Mouse (Mus musculus): Measurements from ENCODE around the gene Atrn. TPM values are rescaled to one million over a fixed set of nuclear protein-coding genes. Genes with fewer than 3 reads are reported as not detected.
"Not testable (repeated sequence)": the region's sequence is repeated elsewhere in the genome, so short reads cannot be mapped to it uniquely, and the experiment has no call there.

Gene Atrn
- polyA plus RNA-seq, 1 experiment from 2014 or later: 13.0 TPM

DNA sequence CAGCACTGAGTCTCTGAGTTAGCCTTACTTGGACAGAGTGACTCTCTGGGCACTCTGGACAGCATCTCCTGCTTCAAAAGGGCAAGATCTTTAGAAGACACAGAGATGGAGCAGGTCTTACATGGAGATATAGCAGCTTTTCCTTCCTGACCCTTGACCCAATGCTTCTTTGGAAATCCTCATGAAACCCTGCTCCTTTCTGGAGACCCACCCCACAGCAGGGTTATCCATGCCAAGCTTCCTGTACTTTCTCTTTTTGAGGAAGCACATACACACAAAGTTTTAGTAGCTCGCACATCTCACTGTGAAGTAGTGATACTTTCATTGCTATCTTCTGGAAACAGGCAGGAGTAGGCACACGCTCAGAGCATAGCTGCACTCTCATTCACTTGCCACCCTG is 118.9 kb downstream of the Atrn start:
- ATAC-seq (ENCODE audit: insufficient number of reproducible peaks, insufficient read depth, low FRiP score, low read depth): no peak
- H3K36me3 ChIP-seq (ENCODE audit: control insufficient read depth, insufficient read depth, low read length): peaks cover 6% of the 10 kb centered on the region; the same call in 1 of the 2 replicates
- no peak overlapping the region for H3K27ac ChIP-seq (ENCODE audit: low read length)
- H3K9me3 ChIP-seq (ENCODE audit: control insufficient read depth, low read depth, low read length): no peaks in the 10 kb centered on the region
- H3K4me2 ChIP-seq (replicated peaks; ENCODE audit: low read depth, low read length): no peak overlapping the region
- no peak overlapping the region for H3K9ac ChIP-seq (replicated peaks; ENCODE audit: low read depth, low read length)
- WGBS: 91% methylated on average over 2 of the region's 2 CpGs
- no peaks in the 10 kb centered on the region for H3K27me3 ChIP-seq (ENCODE audit: control insufficient read depth, insufficient read depth, low read length)
- no peak overlapping the region for H3K4me3 ChIP-seq (ENCODE audit: low read depth, low read length)
- peaks cover 4% of the 10 kb centered on the region for H3K4me1 ChIP-seq (ENCODE audit: control insufficient read depth, insufficient read depth, low read length)

DNA sequence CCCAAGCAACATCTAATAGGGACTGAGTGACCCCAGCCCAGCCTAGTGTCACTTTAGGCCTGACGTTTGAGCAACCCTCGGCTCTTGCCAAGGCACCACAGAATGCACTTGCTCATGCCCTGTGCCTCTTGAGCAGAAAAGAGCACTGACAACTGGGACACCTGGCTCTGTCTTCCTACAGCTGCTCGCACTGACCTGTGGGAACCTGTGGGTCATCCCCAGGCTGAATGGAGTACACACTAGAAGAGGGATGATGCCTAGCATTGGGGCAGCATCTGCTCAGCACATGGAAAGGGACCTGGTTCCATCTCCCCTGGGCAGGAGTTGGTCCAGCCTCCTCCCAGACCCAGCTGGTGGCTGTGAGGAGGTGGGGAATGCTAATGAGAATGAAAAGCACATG is 120.6 kb downstream of the Atrn start:
- Histone ChIP-seq H3K4me2 (replicated peaks; ENCODE audit: low read depth, low read length) (no peak overlapping the region), H3K9me3 (ENCODE audit: control insufficient read depth, low read depth, low read length) (no peaks in the 10 kb centered on the region), H3K27ac (ENCODE audit: low read length) (no peak overlapping the region), H3K4me3 (ENCODE audit: low read depth, low read length) (no peak overlapping the region), H3K36me3 (ENCODE audit: control insufficient read depth, insufficient read depth, low read length) (peaks cover 5% of the 10 kb centered on the region; the same call in 1 of the 2 replicates), H3K9ac (replicated peaks; ENCODE audit: low read depth, low read length) (no peak overlapping the region), H3K4me1 (ENCODE audit: control insufficient read depth, insufficient read depth, low read length) (peaks cover 4% of the 10 kb centered on the region), H3K27me3 (ENCODE audit: control insufficient read depth, insufficient read depth, low read length) (no peaks in the 10 kb centered on the region)
- no peak for ATAC-seq (ENCODE audit: insufficient number of reproducible peaks, insufficient read depth, low FRiP score, low read depth)
- 83% methylated on average over 3 of the region's 3 CpGs for WGBS

DNA sequence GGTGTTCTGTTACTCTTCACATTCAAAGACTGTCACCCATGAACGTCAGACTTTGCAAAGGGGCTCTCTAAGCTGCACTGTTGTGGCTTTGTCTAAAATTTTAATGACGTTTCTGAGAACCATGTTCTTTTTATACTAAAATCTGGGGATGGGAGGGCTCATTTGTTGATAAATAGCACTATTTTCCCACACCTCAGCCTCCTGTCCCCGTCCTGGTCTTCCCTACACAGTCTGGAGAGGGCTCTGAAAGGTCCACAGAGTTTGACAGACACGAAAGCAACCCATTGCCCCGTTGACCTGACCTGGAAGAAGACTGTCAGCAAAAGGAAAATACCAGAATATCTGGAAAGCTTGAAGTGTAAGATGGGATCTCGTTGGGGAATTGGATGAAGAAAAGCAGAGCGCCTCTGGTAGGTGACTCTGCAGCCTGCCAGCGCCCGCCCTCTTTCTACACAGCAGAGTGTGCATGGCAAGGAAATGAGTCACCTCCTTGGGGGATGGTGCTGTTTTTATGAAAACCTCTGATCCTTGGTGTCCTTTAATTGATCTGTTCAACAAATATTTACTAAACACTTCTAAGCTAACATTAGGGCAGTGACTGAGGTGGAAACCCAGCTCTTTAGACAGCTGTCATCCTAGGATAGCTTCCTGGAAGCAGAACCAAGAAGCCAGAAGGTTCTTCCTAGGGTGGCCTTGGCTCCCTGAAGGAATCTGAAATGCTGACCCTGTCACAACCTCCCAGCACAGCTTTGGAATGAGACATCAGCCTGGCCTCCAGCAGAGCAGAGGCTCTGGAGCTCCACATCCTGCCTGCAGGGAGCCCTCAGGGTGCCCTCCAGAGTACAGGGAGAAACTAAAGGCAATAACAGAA is 123.0 kb downstream of the Atrn start:
- Histone ChIP-seq H3K36me3 (ENCODE audit: control insufficient read depth, insufficient read depth, low read length) (peaks cover 5% of the 10 kb centered on the region; the same call in 1 of the 2 replicates), H3K4me3 (ENCODE audit: low read depth, low read length) (no peak overlapping the region), H3K4me2 (replicated peaks; ENCODE audit: low read depth, low read length) (no peak overlapping the region), H3K9ac (replicated peaks; ENCODE audit: low read depth, low read length) (no peak overlapping the region), H3K9me3 (ENCODE audit: control insufficient read depth, low read depth, low read length) (no peaks in the 10 kb centered on the region), H3K27ac (ENCODE audit: low read length) (peak overlapping the region; percentile 67), H3K4me1 (ENCODE audit: control insufficient read depth, insufficient read depth, low read length) (peaks cover 4% of the 10 kb centered on the region), H3K27me3 (ENCODE audit: control insufficient read depth, insufficient read depth, low read length) (no peaks in the 10 kb centered on the region)
- ATAC-seq (ENCODE audit: insufficient number of reproducible peaks, insufficient read depth, low FRiP score, low read depth): no peak
- 43% methylated on average over 9 of the region's 9 CpGs for WGBS

DNA sequence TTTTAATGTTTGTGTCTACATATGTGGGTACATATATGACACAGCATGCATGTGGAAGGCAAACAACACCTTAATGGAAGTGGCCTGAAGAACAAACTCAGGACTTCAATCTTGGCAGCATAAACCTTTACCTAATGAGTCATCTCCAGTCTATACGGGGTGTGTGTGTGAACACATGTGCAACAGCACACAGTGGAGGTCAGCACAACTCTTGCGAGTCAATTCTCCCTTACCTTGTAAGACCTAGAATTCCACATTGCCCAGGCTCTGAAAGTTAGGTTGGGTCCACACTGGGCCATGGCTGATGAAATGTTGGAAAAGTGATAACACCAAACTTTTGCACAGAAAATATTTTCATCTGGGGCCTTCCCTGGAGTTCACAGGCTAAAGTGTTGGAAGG is 124.3 kb downstream of the Atrn start:
- Histone ChIP-seq H3K27me3 (ENCODE audit: control insufficient read depth, insufficient read depth, low read length) (no peaks in the 10 kb centered on the region), H3K4me1 (ENCODE audit: control insufficient read depth, insufficient read depth, low read length) (peaks cover 4% of the 10 kb centered on the region), H3K4me2 (replicated peaks; ENCODE audit: low read depth, low read length) (no peak overlapping the region), H3K4me3 (ENCODE audit: low read depth, low read length) (no peak overlapping the region), H3K27ac (ENCODE audit: low read length) (no peak overlapping the region), H3K9ac (replicated peaks; ENCODE audit: low read depth, low read length) (no peak overlapping the region), H3K9me3 (ENCODE audit: control insufficient read depth, low read depth, low read length) (no peaks in the 10 kb centered on the region), H3K36me3 (ENCODE audit: control insufficient read depth, insufficient read depth, low read length) (peaks cover 5% of the 10 kb centered on the region; the same call in 1 of the 2 replicates)
- no peak for ATAC-seq (ENCODE audit: insufficient number of reproducible peaks, insufficient read depth, low FRiP score, low read depth)
- 80% methylated on average over 2 of the region's 2 CpGs for WGBS

DNA sequence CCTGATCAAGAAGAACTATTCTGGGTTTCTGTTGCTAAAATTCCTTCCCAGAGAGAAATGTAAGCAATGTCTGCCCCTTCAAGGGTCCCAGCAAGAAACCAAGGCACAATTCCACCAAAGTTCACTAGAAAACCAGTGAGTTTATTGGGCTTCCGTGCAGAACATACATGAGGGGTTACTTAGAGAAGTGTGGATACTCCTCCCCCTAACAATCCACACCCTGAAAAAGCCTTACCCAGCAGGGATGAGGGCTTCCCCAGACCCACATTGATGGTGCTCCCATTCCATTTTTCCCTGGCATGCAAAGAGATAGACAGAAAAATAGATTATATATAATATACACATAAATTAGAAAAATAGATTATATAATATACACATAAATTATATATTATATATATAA is 124.7 kb downstream of the Atrn start:
- Histone ChIP-seq H3K27ac (ENCODE audit: low read length) (no peak overlapping the region), H3K9me3 (ENCODE audit: control insufficient read depth, low read depth, low read length) (no peaks in the 10 kb centered on the region), H3K4me2 (replicated peaks; ENCODE audit: low read depth, low read length) (no peak overlapping the region), H3K4me3 (ENCODE audit: low read depth, low read length) (no peak overlapping the region), H3K27me3 (ENCODE audit: control insufficient read depth, insufficient read depth, low read length) (no peaks in the 10 kb centered on the region), H3K9ac (replicated peaks; ENCODE audit: low read depth, low read length) (no peak overlapping the region), H3K36me3 (ENCODE audit: control insufficient read depth, insufficient read depth, low read length) (peaks cover 4% of the 10 kb centered on the region; the same call in 1 of the 2 replicates), H3K4me1 (ENCODE audit: control insufficient read depth, insufficient read depth, low read length) (peaks cover 4% of the 10 kb centered on the region)
- no peak for ATAC-seq (ENCODE audit: insufficient number of reproducible peaks, insufficient read depth, low FRiP score, low read depth)
- WGBS: 85% methylated on average over 1 of the region's 1 CpGs

DNA sequence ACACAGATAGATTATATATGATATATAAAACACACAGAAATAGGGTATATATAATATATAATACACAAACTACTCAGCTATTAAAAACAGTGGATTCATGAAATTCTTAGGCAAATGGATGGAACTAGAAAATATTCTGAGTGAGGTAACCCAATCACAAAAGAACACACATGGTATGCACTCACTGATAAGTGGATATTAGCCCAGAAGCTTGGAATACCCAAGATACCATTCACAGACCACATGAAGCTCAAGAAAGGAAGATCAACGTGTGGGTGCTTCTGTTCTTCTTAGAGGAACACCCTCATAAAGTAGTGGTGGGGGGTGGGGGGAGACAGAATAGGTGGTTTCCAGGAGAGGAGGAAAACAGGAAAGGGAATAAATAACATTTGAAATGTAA is 125.1 kb downstream of the Atrn start:
- H3K4me3 ChIP-seq (ENCODE audit: low read depth, low read length); H3K4me2 ChIP-seq (replicated peaks; ENCODE audit: low read depth, low read length); H3K27me3 ChIP-seq (ENCODE audit: control insufficient read depth, insufficient read depth, low read length); H3K9ac ChIP-seq (replicated peaks; ENCODE audit: low read depth, low read length); H3K9me3 ChIP-seq (ENCODE audit: control insufficient read depth, low read depth, low read length); H3K36me3 ChIP-seq (ENCODE audit: control insufficient read depth, insufficient read depth, low read length); H3K27ac ChIP-seq (ENCODE audit: low read length); ATAC-seq (ENCODE audit: insufficient number of reproducible peaks, insufficient read depth, low FRiP score, low read depth); H3K4me1 ChIP-seq (ENCODE audit: control insufficient read depth, insufficient read depth, low read length): not testable (repeated sequence)
- 55% methylated on average over 1 of the region's 1 CpGs for WGBS

DNA sequence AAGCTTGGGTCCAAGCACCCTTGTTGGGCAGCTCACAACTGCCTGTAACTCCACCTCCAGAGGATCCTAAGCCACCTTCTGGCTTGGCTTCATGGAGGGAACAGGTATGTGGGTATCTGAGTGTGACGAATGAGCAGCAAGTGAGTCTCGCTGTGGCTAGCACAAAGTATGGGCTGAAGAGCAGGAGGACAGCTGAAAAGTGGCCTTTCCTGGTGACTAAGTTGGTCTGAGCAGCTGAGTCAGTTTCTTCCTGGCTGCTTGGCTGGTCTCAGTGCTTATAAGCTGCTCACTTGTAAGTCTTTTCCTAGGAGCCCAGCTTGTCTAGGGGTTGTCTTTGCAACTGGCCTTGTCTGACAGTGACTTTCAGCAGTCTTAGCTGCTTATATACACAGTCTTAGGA is 130.0 kb downstream of the Atrn start:
- 0 out of 2 replicates have a peak, but pooled peaks cover 3% of the 10 kb centered on the region for H3K4me1 ChIP-seq (ENCODE audit: control insufficient read depth, insufficient read depth, low read length)
- ATAC-seq (ENCODE audit: insufficient number of reproducible peaks, insufficient read depth, low FRiP score, low read depth): no peak
- H3K9ac ChIP-seq (replicated peaks; ENCODE audit: low read depth, low read length): no peak overlapping the region
- H3K9me3 ChIP-seq (ENCODE audit: control insufficient read depth, low read depth, low read length): no peaks in the 10 kb centered on the region
- H3K4me3 ChIP-seq (ENCODE audit: low read depth, low read length): no peak overlapping the region
- H3K27ac ChIP-seq (ENCODE audit: low read length): no peak overlapping the region
- no peaks in the 10 kb centered on the region for H3K36me3 ChIP-seq (ENCODE audit: control insufficient read depth, insufficient read depth, low read length)
- H3K4me2 ChIP-seq (replicated peaks; ENCODE audit: low read depth, low read length): no peak overlapping the region
- WGBS: 80% methylated on average over 2 of the region's 2 CpGs
- peaks cover 8% of the 10 kb centered on the region for H3K27me3 ChIP-seq (ENCODE audit: control insufficient read depth, insufficient read depth, low read length)

DNA sequence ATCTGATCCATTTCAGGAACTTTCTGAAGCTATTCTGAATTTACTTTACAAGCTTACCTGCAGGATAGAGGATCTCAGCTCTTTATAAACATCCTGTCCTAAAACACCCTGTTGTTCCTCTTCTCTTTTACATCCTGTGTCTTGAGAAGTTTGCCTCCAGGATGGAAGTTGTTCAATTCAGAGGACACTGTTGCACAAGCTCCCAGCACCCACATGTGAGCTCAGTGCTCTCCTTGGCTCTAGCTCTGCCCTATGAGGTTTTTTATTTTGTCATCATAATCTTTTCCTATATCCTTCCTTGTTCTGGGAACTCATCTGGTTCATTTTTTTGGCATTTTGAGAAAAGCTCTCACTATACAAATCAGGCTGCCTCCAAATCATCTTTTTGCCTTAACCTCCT is 130.5 kb downstream of the Atrn start:
- no peaks in the 10 kb centered on the region for H3K36me3 ChIP-seq (ENCODE audit: control insufficient read depth, insufficient read depth, low read length)
- ATAC-seq (ENCODE audit: insufficient number of reproducible peaks, insufficient read depth, low FRiP score, low read depth): no peak
- H3K4me1 ChIP-seq (ENCODE audit: control insufficient read depth, insufficient read depth, low read length): 0 out of 2 replicates have a peak, but pooled peaks cover 3% of the 10 kb centered on the region
- H3K9me3 ChIP-seq (ENCODE audit: control insufficient read depth, low read depth, low read length): no peaks in the 10 kb centered on the region
- no peak overlapping the region for H3K4me3 ChIP-seq (ENCODE audit: low read depth, low read length)
- H3K27me3 ChIP-seq (ENCODE audit: control insufficient read depth, insufficient read depth, low read length): peaks cover 10% of the 10 kb centered on the region
- H3K4me2 ChIP-seq (replicated peaks; ENCODE audit: low read depth, low read length): no peak overlapping the region
- H3K27ac ChIP-seq (ENCODE audit: low read length): no peak overlapping the region
- no peak overlapping the region for H3K9ac ChIP-seq (replicated peaks; ENCODE audit: low read depth, low read length)

All from stomach, embryonic 14.5 days (tissue).